Mouse (Mus musculus): Measurements from ENCODE around the gene Usp49. TPM values are rescaled to one million over a fixed set of nuclear protein-coding genes. Genes with fewer than 3 reads are reported as not detected.
A peak's percentile ranks its signal among the peaks of the same experiment; 100 is the strongest.

The Usp49 gene
- total and polyA plus RNA-seq, 2 experiments = 2.1 to 2.2 TPM

GRCm38 (mm10) chr17:47601389-47601755 is 29.1 kb upstream of the Usp49 start:
- H3K27ac ChIP-seq (replicated peaks; ENCODE audit: insufficient read depth, low read depth, low read length) = no peak overlapping the region
- WGBS = 96% methylated on average over 10 of the region's 10 CpGs
- no peaks in the 10 kb centered on the region for H3K27me3 ChIP-seq (ENCODE audit: control insufficient read depth, insufficient read depth, low read length)

DNA sequence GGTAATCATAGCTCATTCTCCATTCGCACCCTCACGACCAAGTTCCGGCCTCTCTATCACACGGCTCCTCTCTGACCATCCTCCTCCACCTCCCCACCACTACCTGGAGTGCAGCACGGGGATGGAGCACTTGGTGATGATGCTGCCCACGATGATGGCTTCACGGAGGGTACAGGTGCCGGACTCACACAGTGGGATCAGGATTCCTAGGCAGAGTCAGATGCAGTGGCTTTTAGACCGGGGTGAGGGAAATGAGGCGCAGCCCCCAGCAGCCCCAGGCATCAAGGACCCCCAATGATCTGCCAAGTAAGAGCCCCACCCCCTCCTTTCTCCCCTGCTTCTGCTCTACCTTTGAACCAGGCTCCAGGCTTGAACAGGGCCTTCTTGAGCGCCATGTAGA is 28.2 kb upstream of the Usp49 start:
- TF ChIP-seq CTCF (IDR thresholded peaks at IDR 0.05; ENCODE audit: low read depth, low read length) (no peak), POLR2A (IDR thresholded peaks at IDR 0.05; ENCODE audit: extremely low read depth, insufficient read depth, low read length) (no peak)
- Histone ChIP-seq H3K79me2 (ENCODE audit: control insufficient read depth, insufficient read depth, low read length) (no peaks in the 10 kb centered on the region), H3K4me1 (ENCODE audit: control insufficient read depth, insufficient read depth, low read length) (peaks cover 3% of the 10 kb centered on the region), H3K36me3 (ENCODE audit: control insufficient read depth, insufficient read depth, low read length) (peaks cover 12% of the 10 kb centered on the region; the same call in 1 of the 2 replicates), H3K27ac (replicated peaks; ENCODE audit: insufficient read depth, low read depth, low read length) (no peak overlapping the region), H3K9ac (ENCODE audit: low read depth, low read length) (no peak overlapping the region), H3K4me3 (ENCODE audit: insufficient read depth, low read depth, low read length) (no peak overlapping the region), H3K27me3 (ENCODE audit: control insufficient read depth, insufficient read depth, low read length) (no peaks in the 10 kb centered on the region)
- DNase-seq (ENCODE audit: extremely low read depth, low read depth, low spot score) = no peak
- 95% methylated on average over 11 of the region's 11 CpGs for WGBS

More at GRCm38 (mm10) chr17:47601389-47601755, 29.1 kb upstream of the Usp49 start:
- TF ChIP-seq POLR2A (IDR thresholded peaks at IDR 0.05; ENCODE audit: extremely low read depth, insufficient read depth, low read length) = no peak
- TF ChIP-seq CTCF (IDR thresholded peaks at IDR 0.05; ENCODE audit: low read depth, low read length) = no peak
- no peak for DNase-seq (ENCODE audit: extremely low read depth, low read depth, low spot score)
- Histone ChIP-seq H3K4me3 (ENCODE audit: insufficient read depth, low read depth, low read length) (no peak overlapping the region), H3K36me3 (ENCODE audit: control insufficient read depth, insufficient read depth, low read length) (peaks cover 12% of the 10 kb centered on the region; the same call in 1 of the 2 replicates), H3K79me2 (ENCODE audit: control insufficient read depth, insufficient read depth, low read length) (no peaks in the 10 kb centered on the region), H3K4me1 (ENCODE audit: control insufficient read depth, insufficient read depth, low read length) (peaks cover 3% of the 10 kb centered on the region), H3K9ac (ENCODE audit: low read depth, low read length) (no peak overlapping the region)

DNA sequence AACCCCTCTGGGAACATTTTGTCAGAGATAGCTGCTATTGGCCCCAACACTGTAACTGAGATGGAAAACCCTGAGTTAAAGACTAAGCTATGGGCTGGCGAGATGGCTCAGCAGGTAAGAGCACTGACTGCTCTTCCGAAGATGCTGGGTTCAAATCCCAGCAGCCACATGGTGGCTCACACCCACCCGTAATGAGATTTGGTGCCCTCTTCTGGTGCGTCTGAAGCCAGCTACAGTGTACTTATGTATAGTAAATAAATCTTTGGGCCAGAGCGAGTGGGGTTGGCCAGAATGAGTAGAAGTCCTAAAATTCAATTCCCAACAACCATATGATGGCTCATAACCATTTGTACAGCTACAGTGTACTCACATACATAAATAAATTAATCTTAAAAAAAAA is 24.3 kb upstream of the Usp49 start:
- 71% methylated on average over 5 of the region's 5 CpGs for WGBS
- Histone ChIP-seq H3K4me3 (ENCODE audit: insufficient read depth, low read depth, low read length) (no peak overlapping the region), H3K36me3 (ENCODE audit: control insufficient read depth, insufficient read depth, low read length) (peaks cover 14% of the 10 kb centered on the region; the same call in 1 of the 2 replicates), H3K9ac (ENCODE audit: low read depth, low read length) (no peak overlapping the region), H3K4me1 (ENCODE audit: control insufficient read depth, insufficient read depth, low read length) (peaks cover 3% of the 10 kb centered on the region; the same call in 1 of the 2 replicates), H3K27me3 (ENCODE audit: control insufficient read depth, insufficient read depth, low read length) (no peaks in the 10 kb centered on the region), H3K27ac (replicated peaks; ENCODE audit: insufficient read depth, low read depth, low read length) (no peak overlapping the region), H3K79me2 (ENCODE audit: control insufficient read depth, insufficient read depth, low read length) (peaks cover 3% of the 10 kb centered on the region; the same call in 1 of the 2 replicates)
- no peak for DNase-seq (ENCODE audit: extremely low read depth, low read depth, low spot score)
- no peak for TF ChIP-seq POLR2A (IDR thresholded peaks at IDR 0.05; ENCODE audit: extremely low read depth, insufficient read depth, low read length)
- peak; percentile 29 for TF ChIP-seq CTCF (IDR thresholded peaks at IDR 0.05; ENCODE audit: low read depth, low read length)

GRCm38 (mm10) chr17:47609182-47609581 is 21.3 kb upstream of the Usp49 start:
- TF ChIP-seq CTCF (IDR thresholded peaks at IDR 0.05; ENCODE audit: low read depth, low read length) = no peak
- TF ChIP-seq POLR2A (IDR thresholded peaks at IDR 0.05; ENCODE audit: extremely low read depth, insufficient read depth, low read length) = no peak
- no peak overlapping the region for H3K27ac ChIP-seq (replicated peaks; ENCODE audit: insufficient read depth, low read depth, low read length)
- no peak overlapping the region for H3K4me3 ChIP-seq (ENCODE audit: insufficient read depth, low read depth, low read length)
- 80% methylated on average over 4 of the region's 4 CpGs for WGBS
- DNase-seq (ENCODE audit: extremely low read depth, low read depth, low spot score) = no peak
- H3K36me3 ChIP-seq (ENCODE audit: control insufficient read depth, insufficient read depth, low read length) = peaks cover 6% of the 10 kb centered on the region; the same call in 1 of the 2 replicates
- peaks cover 26% of the 10 kb centered on the region for H3K79me2 ChIP-seq (ENCODE audit: control insufficient read depth, insufficient read depth, low read length)
- peaks cover 11% of the 10 kb centered on the region for H3K4me1 ChIP-seq (ENCODE audit: control insufficient read depth, insufficient read depth, low read length)
- H3K27me3 ChIP-seq (ENCODE audit: control insufficient read depth, insufficient read depth, low read length) = no peaks in the 10 kb centered on the region
- H3K9ac ChIP-seq (ENCODE audit: low read depth, low read length) = no peak overlapping the region

DNA sequence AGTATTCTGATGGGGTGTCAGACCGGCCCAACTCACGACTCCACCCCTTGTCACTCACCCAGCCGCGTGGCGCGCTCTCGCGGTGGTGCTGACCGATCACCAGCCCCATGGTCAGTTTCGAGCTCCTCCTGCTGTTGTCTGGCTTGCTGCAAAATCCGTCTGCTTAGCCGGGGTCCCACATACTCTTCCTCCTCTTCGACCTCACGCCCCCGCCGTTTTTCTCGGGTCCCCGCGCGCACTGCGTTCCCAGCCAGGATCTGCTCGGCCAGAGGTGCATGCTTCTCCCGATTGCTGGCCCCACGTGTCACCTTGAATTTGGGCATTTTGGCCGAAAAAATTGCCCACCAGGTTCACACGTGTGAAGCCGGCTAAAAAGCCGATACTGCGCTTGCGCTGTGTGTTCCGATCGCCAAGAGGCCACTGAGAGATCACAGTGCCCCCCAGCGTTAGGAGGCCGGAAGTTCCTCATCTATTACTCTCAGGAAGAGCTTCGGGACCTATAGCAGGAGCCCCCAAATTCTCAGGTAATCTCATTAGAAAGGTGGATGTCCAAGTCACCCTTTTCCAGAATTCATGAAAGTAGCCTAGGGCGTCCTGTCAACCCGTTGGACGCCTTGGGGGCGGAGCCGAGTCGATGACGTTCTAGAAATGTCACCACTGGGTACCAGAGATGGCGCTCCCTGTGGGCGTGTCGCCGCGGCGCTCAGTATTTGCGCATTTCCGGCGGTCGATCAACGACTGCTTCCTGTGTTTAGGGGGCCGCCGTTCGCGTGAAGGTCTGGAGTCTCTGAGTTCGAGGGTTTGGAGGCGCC is 19.4 kb upstream of the Usp49 start, which contains the start of the genes Bysl, Med20 and Gm20517:
TSS of gene Bysl (minus strand) at position 644 of the 812 bp plus-strand sequence.
TSS of gene Med20 (plus strand) at position 734 of the 812 bp plus-strand sequence.
TSS of gene Gm20517 (plus strand) at position 741 of the 812 bp plus-strand sequence.
- Histone ChIP-seq H3K4me3 (ENCODE audit: insufficient read depth, low read depth, low read length) (peak within 1 kb of the TSS; percentile 66), H3K79me2 (ENCODE audit: control insufficient read depth, insufficient read depth, low read length) (peaks cover 40% of the 10 kb centered on the region), H3K9ac (ENCODE audit: low read depth, low read length) (peak within 1 kb of the TSS; percentile 85), H3K27ac (replicated peaks; ENCODE audit: insufficient read depth, low read depth, low read length) (peak within 1 kb of the TSS; percentile 83), H3K27me3 (ENCODE audit: control insufficient read depth, insufficient read depth, low read length) (no peaks in the 10 kb centered on the region), H3K36me3 (ENCODE audit: control insufficient read depth, insufficient read depth, low read length) (peaks cover 6% of the 10 kb centered on the region), H3K4me1 (ENCODE audit: control insufficient read depth, insufficient read depth, low read length) (peaks cover 11% of the 10 kb centered on the region)
- DNase-seq (ENCODE audit: extremely low read depth, low read depth, low spot score) = peak; percentile 85
- TF ChIP-seq POLR2A (IDR thresholded peaks at IDR 0.05; ENCODE audit: extremely low read depth, insufficient read depth, low read length) = peak; percentile 66; the same call in 1 of the 2 replicates
- TF ChIP-seq CTCF (IDR thresholded peaks at IDR 0.05; ENCODE audit: low read depth, low read length) = peak; percentile 87
- WGBS = under 1% methylated on average over 59 of the region's 59 CpGs
